Mouse (Mus musculus) urinary bladder, adult 18-20 months (tissue): ENCODE measurements at regions not wholly inside any gene's neighbourhood (a gene's known extent, or its start where the extent isn't known, plus 50 kb on each side); places are given as distances from the start of the nearest gene placed in this dataset.
A peak's percentile ranks its signal among the peaks of the same experiment; 100 is the strongest.

Source experiments
- DNase-seq, 2 experiments: peaks; one replicate each; pipeline ENCODE4 v3.0.0; 2022; ENCODE audit warnings: low spot score in 2 of 2, mixed read lengths in 2 of 2

GRCm38 (mm10) chr1:119194533-119194932 is 141.1 kb upstream of the Gli2 start:
- no peak for DNase-seq

GRCm38 (mm10) chr1:119191177-119191576 is 137.8 kb upstream of the Gli2 start:
- DNase-seq, result no peak

DNA sequence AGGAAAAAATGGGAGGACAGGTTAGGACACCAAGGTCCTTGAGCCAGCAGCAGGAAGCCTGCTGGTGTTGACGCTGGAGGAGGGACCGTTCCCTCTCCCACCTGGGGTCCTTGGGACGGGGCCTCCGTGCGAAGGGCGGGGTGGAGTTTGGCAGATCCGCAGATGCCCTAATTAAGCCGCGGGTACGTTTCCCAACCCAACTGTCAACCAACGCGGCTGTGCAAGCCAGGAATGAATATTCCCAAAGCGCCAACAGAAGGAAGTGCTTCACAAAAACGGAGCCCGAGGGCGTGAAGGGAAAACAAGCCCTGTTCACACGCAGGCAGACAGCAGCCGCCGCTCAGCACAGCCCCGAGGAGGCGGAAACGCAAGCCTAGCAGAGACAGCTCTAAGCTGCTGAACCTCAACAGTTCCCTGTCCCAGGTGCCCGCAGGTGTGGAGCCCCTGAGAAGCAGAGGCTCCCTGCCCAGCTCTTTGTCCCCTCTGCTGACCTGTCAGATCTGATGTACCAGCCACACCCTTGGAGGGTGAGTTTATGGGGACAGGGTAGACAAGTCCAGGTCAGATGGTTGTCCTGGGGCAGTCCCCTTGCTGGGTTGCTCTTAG is 136.1 kb upstream of the Gli2 start:
- DNase-seq, result peak in 1 of 2 experiments; percentile 21

- no peak for DNase-seq
Measured at GRCm38 (mm10) chr1:119187301-119187700, 133.9 kb upstream of the Gli2 start.

GRCm38 (mm10) chr1:119186856-119187255 is 133.4 kb upstream of the Gli2 start:
- no peak for DNase-seq

GRCm38 (mm10) chr1:119183558-119184270 is 130.3 kb upstream of the Gli2 start:
- no peak for DNase-seq

GRCm38 (mm10) chr1:119173030-119173756 is 119.8 kb upstream of the Gli2 start:
- no peak for DNase-seq

- DNase-seq, result no peak
Measured at GRCm38 (mm10) chr1:119167443-119167842, 114.0 kb upstream of the Gli2 start.

DNA sequence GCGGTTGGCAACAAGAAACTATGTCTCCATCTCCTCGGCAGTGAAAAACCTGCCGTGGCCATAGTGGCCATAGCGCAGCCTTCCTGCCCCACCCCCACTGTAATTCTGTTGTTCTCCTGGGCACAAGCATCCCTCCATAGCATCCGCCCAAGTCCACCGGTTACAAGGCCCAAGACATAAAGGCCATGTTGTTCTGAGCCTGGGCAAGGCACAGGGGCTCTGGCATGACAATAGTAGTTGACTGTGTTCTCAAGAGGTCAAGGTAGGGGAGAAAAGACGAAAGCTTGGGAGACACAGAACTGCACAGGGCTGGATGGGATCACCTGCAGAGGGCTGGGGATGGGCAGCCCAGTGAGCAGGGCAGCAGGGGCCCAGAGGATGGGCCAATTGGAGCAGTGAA is 112.9 kb upstream of the Gli2 start:
- DNase-seq, result no peak

DNA sequence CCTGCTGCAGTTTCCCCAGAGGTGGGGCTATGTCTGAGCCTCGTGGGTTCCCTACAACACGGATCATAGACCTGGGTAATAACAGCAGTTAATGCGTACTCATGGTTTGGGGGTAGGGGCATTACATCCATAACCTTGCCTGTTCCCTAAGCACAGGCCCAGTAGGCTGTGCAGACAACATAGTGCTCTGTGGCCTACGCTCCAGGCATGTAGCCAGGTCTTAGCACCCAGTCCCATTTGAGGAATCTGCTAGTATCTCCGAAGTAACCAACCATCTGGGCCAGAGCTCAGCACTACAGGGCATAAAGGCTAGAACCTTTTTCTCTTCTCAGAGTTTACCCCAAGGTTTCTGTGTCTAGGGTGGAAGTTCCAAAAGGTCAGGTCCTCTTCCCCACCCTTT is 111.4 kb upstream of the Gli2 start:
- no peak for DNase-seq

DNA sequence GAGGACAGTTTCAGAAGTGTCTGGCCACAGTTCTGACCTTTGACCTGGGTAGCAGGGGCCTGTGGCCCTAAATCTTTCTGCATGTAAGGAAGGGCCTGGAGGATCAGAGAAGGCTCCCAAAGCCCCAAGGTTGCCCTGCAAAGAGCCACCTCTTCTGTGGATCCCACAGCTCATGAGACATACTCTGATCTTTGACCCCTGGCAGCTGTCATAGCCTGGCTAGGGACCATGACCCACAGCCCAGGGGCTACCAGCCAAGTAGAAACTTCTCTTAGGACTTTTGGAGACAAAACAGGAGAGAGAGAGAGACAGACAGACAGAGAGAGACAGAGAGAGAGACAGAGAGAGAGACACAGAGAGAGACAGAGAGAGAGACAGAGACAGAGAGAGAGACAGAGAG is 110.4 kb upstream of the Gli2 start:
- no peak for DNase-seq

GRCm38 (mm10) chr1:119163114-119163740 is 109.8 kb upstream of the Gli2 start:
- no peak for DNase-seq

GRCm38 (mm10) chr1:119161751-119162150 is 108.3 kb upstream of the Gli2 start:
- DNase-seq, result no peak

DNA sequence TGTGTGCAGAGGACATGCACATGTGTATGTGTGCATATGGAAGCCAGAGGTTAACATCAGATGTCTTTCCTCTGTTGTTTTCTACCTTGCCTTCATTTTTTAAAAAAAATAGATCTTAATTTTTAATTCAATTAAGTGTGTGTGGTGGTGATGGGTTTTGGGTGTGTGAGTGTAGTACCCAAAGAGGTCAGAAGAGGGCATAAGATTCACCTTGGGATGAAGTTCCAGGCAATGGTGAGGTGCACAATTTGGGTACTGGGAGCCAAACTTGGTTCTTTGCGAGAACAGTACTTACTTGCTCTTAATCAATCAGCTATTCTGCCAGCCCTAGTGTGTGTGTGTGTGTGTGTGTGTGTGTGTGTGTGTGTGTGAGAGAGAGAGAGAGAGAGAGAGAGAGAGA is 106.9 kb upstream of the Gli2 start:
- DNase-seq, result no peak

DNA sequence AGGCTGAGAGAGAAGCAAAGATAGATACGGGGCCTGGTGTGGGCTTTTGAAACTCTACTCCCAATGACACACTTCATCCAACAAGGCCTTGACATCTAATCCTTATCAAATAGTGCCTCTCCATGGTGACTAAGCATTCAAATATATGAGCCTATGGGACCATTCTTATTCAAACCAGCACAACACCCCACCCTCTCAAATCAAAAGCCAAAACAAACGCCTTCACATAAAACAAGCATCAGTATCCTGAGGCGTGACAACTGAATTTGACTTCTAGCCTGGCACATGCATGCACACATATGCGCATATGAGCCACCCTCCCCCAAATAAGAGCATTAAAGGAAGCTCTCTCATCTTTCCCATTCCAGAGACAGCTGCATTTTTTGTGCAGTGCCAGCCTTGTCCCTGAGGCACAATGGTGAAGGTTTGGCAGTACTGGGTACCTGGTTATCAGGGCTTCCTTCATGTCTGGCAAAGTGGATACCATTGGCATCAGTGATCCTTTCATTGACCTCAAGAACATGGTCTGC is 103.8 kb upstream of the Gli2 start:
- no peak for DNase-seq

- no peak for DNase-seq
Measured at GRCm38 (mm10) chr1:119153619-119154018, 100.2 kb upstream of the Gli2 start.

DNA sequence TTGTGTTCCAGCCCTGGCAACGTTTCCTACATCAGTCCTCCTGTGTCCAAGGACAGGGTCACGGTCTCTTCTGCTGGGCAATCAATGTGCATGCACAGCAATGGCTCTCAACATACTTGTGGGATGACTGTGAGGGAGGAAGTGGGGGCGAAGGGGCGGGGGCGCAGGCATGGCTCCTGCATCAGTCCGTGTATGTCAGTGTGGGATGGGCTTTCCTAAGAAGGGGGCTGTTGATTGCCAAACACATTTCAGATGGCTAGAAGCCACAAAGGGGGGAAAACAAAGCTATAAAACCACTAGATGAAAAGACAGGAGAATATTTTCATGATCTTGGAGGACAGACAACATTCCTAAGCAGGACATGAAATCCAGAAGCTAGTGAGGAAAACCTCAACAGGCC is 99.4 kb upstream of the Gli2 start:
- DNase-seq, result no peak

- DNase-seq, result no peak
Measured at GRCm38 (mm10) chr1:119147506-119147905, 94.1 kb upstream of the Gli2 start.

DNA sequence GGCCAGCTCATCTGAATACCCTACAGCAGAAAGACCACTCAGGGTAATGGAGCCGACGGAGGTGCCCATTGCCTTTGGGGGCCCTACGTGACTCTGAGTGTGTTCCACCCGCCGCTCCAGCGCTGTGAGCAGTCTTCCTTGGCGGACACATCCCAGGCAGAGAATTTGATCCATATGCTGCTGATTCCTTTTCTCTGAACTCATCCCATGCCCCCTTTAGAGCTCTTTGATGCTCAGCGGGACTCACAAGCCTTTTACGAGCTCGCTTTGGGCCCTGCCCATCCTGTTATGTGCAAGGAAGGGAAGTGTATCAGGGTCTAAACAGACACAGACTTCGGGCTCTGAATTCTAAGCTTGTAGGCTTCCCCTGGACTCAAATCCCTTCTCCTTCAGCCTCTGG is 90.4 kb upstream of the Gli2 start:
- no peak for DNase-seq

GRCm38 (mm10) chr1:119129039-119129438 is 75.6 kb upstream of the Gli2 start:
- no peak for DNase-seq

DNA sequence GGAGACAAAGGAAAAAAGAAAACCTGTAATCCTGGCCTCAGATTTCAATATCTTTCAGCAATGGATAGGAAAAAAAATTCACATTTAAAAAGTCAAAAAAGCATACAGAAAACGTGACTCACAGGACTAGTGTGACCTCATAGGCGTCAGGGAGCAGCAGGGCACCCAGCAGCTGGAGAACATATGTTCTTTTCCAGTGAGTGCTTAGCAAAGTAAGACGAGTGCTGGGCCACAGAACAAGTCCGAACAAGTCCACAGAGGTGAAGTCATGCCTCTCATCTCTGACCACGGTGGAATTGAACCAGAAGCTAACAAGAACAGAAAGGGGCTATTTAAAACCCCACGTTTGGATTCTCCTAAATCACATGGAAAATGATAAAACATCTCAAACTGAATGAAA is 72.1 kb upstream of the Gli2 start:
- DNase-seq, result no peak

- DNase-seq, result no peak
Measured at GRCm38 (mm10) chr1:119124798-119125197, 71.4 kb upstream of the Gli2 start.
